Mouse (Mus musculus) frontal cortex, adult (tissue): ENCODE measurements around the gene Hdgfl2.
"Not testable (repeated sequence)": the region's sequence is repeated elsewhere in the genome, so short reads cannot be mapped to it uniquely, and the experiment has no call there.

Source experiments
- ATAC-seq: cut with Nextera tagmentation; 2 replicates; pipeline ENCODE4 v1.9.2; 2017; ENCODE audit warnings: mild to moderate bottlenecking, moderate library complexity, mixed read lengths; ENCODE audit not compliant: low TSS enrichment

Gene Hdgfl2

DNA sequence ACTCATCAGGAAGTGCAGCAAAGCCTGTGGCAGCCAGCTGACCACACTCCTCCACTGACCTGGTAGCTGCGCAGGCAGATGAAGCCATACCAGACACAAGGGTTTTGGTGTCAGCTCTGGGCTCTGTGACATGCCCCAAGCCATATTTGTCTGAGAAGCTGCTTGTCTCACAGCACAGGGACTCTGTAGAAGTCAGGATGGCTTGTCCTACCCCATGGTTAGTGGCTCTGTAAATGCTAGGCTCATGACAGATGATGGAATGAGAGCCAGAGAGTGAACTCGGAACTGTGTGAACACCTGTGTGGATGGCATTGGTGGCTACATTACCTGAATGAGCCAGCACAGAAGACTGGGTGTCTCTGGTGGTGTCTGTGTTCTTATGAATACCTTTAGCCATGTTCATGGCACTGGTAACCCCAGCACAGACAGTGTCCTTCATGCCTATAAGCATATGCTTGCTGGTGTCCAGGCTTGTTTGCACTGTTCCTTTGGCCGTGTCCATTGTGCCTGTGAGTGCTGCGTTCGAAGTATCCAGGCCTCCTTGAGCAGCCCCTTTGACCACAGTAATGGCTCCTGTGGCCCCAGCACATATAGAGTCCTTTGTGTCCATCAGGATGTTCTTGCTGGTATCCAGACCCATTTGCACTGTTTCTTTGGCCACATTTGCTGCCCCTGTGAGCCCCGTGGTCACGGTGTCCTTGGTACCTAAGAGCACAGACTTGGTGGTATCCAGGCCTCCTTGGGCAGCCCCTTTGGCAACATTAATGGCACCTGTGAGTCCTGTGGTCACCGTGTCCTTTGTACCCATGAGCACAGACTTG is 24.2 kb downstream of the Hdgfl2 start:
- ATAC-seq: no peak

DNA sequence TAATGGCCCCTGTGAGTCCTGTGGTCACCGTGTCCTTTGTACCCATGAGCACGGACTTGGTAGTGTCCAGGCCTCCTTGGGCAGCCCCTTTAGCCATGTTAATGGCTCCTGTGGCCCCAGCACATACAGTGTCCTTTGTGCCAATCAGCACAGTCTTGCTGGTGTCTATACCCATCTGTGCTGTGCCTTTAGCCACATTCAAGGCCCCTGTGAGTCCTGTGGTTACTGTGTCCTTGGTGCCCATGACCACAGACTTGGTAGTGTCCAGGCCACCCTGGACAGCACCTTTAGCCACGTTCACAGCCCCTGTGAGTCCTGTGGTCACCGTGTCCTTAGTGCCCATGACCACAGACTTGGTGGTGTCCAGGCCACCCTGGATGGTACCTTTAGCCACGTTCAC is 25.4 kb downstream of the Hdgfl2 start:
- ATAC-seq: not testable (repeated sequence)

DNA sequence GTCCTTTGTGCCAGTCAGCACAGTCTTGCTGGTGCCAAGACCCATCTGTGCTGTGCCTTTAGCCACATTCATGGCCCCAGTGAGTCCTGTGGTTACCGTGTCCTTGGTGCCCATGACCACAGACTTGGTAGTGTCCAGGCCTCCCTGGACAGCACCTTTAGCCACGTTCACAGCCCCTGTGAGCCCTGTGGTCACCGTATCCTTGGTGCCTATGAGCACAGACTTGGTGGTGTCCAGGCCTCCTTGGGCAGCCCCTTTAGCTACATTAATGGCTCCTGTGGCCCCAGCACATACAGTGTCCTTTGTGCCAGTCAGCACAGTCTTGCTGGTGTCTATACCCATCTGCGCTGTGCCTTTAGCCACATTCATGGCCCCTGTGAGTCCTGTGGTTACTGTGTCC is 27.0 kb downstream of the Hdgfl2 start:
- ATAC-seq: not testable (repeated sequence)

DNA sequence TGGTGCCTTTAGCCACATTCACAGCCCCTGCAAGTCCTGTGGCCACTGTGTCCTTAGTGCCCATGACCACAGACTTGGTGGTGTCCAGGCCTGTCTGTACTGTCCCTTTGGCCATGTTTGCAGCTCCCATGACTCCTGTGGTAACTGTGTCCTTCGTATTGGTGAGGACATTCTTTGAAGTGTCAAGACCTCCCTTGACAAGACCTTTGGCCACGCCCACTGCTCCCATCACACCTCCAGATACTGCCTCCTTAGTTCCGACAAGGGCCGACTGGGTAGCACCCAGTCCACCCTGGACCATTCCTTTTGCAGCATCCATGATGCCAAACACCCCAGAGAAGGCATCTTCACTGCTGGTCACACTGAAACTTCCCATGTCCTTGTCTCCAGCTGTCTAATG is 27.5 kb downstream of the Hdgfl2 start:
- no peak for ATAC-seq

DNA sequence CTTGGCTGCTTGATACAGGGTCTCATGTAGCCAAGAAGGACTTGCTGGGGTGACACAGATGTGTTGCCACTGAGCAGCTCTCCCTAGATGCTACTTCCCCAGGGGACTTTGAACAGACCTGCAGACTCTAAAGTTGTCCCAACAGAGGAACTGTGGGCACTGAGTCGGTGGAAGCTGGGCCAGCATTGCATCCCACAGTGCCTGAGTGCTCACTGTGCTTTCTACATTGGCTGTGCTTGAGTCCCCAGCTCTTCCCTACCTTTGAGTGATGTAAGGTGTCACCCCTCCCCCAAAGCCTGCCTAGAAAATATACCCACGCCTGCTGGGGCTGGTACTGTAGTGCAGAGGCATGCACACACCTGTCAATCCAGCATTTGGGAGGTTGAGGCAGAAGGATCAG is 28.3 kb downstream of the Hdgfl2 start:
- ATAC-seq: no peak

DNA sequence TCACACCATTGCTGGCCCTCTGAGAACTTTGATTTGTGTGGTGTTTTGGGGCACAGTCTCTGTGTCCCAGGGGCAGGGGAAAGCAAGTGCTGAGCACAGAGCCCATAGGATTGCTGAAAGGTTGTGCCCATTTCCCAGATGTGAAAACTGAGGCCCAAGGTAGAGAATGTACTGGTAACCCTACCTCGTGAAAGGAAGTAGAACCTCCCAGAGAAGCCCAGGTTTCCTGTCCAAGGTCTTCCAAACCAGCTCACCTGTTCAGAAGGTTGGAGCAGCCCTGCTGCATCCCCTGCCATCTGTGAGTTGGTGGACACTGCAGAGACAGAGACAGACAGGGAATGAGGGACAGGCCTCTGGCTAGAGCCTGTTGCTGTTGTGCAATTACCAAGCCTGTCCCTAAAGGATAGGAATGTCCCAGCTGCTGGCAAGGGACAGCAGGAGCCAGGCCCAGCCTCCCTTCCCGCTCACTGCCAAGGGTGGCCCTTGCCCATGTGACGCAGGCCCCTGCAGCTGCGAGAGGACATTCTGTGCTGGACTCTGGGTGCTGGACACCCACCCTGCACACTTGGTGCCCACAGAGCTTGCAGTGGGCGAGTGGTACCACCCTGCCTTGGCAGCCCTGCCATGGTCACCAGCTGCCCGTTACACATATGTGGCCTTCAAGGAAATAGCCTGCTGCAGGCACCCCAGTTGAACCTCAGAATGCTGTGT is 29.1 kb downstream of the Hdgfl2 start:
- ATAC-seq: peak; percentile 58

DNA sequence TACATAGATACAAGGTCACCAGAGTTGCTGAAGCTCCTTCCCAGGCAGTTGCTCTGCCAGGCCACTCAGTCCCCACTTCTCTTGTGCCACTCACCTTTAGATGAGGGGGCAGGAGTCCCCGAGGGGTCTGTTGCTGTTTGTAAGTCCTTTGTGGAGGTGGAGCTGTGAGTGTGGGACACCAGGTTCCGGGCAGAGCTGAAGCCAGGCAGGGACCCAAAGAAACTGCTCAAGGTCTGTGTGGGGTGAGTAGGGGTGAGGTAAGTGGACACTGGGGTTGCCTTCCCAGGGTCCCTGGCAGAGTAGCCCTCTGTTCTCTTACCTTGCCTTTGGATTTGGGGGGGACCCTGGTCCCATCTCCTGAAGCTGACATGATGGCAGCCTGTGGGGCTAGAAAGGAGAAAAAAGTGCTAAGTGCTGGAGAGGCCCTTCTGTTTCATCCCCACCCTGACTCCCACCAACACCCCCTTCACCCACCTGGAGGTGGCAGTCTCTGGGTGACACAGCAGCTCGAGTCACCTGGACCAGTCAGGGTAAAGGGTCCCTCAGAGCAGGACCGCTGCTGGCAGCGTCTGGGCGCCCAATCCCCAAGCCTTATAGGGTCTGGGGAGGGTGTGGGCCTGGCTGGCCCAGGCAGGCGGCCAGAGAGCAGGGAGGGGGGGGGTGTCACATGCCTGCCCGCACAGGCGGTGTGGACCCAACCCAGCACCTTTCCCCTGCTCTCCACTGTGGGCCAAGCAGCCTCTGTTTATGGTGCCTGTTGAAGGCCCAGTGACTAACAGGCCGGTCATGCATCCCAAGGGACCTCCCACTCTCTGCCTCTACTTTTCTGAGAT is 30.0 kb downstream of the Hdgfl2 start, which contains the start of gene Plin4:
Gene Plin4, minus strand, starts transcription at position 585 of the 833 bp plus-strand sequence.
- ATAC-seq: no peak

DNA sequence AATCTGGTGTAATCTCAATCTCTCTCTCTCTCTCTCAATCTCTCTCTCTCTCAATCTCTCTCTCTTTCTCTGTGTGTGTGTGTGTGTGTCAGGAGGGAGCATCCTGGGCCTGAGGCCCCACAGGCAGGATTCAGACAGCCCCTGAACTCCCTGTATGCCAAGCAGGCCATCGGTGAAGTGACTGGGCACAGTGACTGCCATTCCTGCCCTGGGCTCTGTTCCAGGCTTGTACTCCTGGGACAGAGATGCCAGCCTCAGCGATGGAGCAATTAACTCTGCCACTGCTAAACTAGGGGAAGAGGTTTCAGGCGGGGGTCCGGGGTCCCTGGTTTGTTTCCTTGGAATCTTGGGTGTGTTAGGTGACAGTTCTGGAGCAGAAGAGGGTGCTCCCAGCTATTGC is 31.1 kb downstream of the Hdgfl2 start:
- no peak for ATAC-seq

DNA sequence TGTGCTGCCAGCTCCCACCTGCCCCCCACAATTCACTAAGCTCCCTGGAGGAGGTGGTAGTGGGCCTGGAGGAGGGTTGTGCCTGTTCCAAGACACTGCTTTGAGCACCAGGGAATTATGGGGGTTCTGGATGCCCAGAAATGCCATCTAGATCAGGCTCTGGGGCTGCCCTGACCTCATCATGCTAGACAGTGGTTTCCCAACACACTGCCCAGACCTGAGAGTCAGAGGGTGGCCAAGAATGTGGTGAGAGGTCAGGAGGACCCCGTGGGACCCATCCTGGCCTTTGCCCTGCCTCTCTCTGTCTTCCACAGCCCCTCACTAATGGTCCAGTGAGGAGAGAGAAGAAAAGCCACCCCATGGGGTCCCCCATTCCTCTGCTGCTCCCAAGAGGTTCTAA is 31.6 kb downstream of the Hdgfl2 start:
- no peak for ATAC-seq

DNA sequence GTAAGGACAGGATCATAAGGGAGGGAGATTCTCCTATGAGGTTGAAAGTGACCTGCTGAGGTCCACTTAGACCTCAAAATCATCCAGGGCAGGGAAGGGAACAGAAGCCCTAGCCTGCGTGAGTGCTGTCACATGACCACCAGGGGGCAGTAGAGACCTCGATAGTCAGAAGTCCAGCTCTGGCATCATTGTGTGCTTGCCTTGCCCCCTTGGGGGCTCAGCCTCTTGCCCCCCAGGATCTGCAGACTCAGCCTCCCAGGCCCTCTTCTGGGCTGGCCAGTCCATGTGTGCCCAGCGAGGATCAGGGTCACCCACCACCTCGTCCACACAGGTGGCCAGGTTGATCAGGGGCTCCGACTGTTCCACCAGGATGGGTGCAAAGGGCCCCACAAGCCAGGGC is 32.4 kb downstream of the Hdgfl2 start:
- no peak for ATAC-seq

DNA sequence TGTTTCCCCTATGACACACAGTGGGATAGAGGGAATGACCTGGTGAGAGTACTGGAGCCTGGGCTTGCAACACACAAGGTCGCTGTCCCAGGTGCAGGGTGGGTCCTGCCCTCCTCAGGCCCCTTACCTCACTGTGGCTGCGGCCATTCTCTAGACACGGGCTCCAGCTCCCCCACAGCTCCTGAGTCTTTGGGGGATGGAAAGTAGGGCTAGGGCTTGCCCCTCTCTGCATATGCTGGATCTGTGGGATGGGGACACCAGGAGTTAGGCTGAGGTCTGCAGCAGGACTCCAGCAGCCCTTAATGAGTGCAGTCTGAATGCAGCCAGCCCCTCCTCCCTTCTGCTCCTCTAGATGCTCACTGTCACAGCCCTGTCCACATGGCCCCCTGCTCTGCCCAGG is 33.3 kb downstream of the Hdgfl2 start:
- ATAC-seq: no peak

DNA sequence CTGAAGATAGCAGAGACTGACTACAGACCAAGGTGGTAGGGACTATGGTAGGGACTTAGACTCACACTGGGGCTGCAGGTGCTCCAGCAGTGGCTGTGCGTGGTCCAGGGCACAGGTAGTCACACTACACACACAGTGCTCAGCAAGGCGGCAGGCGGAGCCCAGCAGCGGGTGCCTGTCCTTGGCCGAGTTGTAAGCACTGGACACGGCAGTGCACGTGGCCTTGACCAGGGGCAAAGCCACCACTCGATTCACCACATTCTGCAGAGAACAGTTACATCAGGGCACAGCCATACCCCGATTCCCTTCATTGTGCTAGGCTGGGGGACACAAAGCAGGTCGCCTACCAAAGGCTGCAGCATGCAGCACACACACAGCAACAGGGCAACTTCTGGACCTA is 36.8 kb downstream of the Hdgfl2 start:
- ATAC-seq: no peak

DNA sequence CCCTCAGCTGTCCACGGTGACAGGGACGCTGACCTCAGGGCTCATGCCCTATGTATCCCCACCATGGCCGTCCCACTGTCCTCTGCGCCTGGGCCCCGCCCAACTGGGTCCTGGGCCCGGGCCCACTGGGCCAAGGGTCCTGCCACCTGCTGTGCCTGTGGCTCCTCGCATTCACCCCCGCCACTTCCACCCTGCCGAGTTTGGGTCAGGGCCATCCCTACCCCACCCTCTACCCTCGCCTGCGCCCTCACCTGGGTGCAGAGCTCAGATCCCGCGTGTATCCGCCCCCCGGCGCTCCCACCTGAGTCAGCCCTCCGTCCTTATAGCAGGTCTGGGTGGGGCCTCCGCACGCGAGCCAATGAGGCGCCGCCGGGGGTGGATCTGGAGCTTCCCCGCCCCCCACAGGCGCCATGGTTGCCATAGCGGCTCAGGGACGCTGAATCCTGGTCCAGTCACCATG is 37.8 kb downstream of the Hdgfl2 start, which contains the start of gene Plin5:
Gene Plin5, minus strand, starts transcription at position 346 of the 460 bp plus-strand sequence.
- 0 out of 2 replicates have a peak, but pooled peaks have one; percentile 24 for ATAC-seq

DNA sequence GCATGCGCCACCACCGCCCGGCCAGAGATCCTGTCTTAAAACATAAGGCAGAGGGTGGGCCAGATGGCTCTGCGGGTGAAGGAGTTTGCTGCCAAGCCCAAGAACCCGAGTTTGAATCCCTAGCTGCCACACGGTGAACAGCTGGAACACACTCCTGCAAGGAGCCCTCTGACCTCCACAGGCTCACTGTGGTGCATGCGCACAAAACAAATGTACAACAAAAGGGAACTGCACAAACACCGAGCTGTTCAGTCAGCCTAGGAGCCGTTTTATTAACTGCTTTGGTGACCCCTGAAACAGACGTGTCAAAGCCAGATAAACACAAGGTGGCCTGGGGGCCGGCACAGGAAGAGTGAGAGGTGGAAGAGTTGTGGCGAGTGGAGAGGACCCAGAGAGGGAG is 40.0 kb downstream of the Hdgfl2 start:
- no peak for ATAC-seq

DNA sequence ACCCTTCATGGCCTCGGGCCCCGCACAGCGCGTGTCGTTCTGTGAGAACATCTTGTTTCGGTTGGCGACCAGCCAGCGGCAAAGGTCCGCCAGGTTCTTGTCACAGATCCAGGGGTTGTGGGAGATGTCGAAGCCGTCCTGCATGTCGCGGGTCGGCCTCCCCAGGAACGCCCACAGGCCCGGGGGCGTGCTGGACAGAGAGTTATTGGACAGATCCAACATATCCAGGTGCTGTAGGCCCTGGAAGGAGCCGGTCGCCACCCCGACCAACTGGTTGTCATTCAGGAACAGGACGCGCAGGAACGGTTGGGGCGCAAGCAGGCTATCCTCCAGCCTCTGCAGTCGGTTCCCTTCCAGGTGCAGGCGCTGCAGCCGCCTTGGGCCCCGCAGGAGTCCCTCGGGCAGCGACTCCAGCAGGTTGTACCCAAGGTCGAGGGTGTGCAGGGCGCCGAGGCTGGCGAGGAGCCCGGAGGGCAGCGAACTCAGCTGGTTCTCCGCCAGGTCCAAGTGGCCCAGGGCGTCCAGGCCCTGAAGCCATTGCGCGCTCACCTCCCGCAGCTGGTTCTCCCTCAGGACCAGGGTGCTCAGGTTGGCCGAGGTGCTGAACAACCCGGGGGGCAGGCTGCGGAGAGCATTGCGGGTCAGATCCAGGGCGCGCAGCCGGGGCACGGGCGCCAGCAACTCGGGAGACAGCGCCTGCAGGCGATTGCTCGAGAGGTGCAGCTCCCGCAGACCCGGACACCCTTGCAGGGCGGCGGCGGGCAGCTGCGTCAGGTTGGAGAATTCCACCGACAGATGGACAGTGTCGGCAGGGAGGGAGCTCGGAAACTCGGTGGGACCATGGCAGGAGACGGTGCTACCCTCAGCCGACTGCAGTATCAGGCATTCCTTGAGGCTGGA is 40.8 kb downstream of the Hdgfl2 start:
- ATAC-seq: 0 out of 2 replicates have a peak, but pooled peaks have one; percentile 11

DNA sequence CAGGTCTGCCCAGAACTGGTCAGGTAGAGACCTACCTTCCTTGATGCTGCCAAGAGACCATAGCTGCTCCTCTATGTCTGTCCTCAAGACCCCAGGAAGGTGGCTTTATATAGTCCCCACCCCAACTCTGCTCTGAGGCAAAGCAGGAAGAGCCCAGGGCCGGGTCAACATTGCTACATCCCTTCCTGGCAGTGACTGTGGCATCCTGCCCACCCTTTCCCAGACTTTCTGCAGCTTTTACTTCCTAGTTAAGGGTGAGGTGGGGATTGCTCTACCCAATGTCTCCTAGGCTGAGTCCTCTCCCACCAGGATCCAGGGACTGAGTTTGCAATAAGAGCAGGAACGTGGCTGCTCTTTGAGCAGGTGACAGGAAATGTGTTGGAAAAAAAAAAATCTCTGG is 42.4 kb downstream of the Hdgfl2 start, which contains the start of gene Lrg1:
Gene Lrg1, minus strand, starts transcription at position 176 of the 400 bp plus-strand sequence.
- ATAC-seq: no peak

DNA sequence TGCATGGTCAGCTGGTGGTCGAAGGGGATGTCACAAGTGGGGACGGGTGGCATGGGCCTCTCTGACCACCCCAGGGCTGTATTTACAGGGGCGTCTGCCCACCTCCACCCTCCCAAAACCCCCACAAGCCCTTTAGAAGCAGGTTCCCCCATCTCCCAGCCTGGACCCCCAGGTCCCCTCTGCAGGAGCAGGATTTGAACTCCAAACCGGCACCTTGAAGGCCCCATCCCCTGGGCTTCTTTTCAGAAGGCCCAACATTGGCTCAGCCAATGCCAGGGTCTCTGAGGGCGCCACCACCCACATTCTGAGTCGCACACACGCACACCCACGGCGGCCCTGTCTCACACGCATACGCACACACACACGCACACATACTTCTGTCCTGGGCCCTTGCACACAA is 43.7 kb downstream of the Hdgfl2 start:
- no peak for ATAC-seq

DNA sequence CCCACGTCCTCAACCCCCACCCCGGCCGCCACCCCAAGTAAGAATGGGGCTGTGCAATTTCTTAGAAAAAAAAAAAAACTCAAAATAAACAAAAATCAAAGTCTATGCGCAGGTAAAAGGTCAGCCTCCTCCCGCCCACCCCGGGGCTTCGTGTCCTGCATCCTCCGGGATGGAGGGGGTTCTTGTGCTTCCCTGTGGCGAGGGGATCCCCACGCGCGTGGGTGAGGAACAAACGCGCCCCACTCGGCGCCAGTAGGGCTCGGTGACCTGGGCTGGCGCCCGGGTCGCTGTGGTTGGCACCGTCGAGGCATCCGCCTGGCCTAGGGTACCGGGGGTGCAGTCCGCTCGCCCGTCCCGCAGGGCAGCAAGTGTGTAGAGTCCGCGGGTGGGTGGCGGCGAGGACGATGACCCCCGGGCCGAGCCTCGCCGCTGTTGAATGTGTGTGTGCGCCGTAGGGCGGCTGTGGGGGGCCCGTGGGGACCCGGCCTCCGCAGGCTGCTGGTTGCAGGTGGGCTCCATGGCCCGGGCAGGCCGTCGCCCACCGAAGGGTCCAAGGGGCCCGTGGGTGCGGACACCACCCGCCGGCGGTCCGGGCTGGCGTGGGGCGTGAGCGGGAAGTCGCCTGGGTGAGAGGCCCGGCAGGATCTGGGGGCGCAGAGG is 44.4 kb downstream of the Hdgfl2 start:
- ATAC-seq: no peak

DNA sequence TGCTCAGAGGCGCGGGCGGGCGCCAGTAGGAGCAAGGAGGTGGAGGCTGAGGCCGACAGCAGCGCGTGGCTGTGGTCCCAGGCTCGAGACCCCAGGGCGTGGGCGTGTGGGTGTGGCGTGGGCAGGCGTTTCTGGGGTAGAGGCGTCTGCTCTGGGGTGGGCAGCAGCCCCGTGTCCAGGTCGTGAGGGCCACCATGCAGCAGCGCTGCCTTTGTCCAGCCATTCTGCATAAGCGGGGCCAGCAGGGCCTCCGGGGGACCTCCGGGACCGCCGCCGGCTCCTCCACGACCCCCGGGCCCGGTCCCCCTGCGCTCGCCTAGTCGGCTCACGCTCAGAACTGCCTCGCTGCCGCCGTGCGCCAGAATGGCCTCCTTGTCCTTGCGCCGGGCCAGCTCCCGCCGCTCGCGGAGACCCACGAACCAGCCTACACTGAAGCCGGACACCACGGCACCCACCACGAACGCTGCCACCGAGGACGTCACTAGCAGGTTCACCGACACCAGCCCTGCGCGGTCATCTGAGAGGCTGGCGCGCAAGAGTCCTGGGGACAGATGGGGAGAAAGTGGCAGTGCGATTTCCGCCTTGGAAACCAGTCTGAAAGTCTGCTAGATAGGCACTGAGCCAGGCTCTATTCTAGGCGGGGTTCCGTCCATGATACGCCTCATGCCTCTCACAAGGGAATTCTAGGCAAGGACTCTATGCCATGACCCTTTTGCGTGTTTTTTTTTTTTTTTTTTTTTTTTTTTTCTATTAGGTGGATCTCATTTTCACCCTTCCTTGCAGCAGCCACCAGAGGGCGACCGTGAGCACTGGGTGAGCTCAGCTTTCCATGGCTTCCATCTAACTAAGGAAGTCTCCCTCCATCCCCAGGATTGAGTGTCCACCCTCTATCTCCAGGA is 45.2 kb downstream of the Hdgfl2 start:
- peak; percentile 28; the same call in 1 of the 2 replicates for ATAC-seq
